Mouse (Mus musculus): Measurements from ENCODE around the gene Mrpl28.
"Not testable (repeated sequence)": the region's sequence is repeated elsewhere in the genome, so short reads cannot be mapped to it uniquely, and the experiment has no call there.

Mrpl28 gene

GRCm38 (mm10) chr17:26123267-26123684 lies at the start of gene Mrpl28:
TSS of gene Mrpl28 (plus strand) at chr17:26123500.
- peak; percentile 97 to 99 for DNase-seq

- no peak for DNase-seq
These were observed 48.1 kb upstream of the Mrpl28 start for GRCm38 (mm10) chr17:26075246-26075645.

GRCm38 (mm10) chr17:26078851-26079250 lies 44.4 kb upstream of the Mrpl28 start:
- no peak for DNase-seq

- no peak for DNase-seq
These were observed 42.4 kb upstream of the Mrpl28 start for GRCm38 (mm10) chr17:26080867-26081266.

GRCm38 (mm10) chr17:26087059-26087564 lies 36.2 kb upstream of the Mrpl28 start:
- DNase-seq: no peak

- DNase-seq: peak; percentile 94 to 95
These were observed 33.2 kb upstream of the Mrpl28 start, which contains the start of gene Decr2 for GRCm38 (mm10) chr17:26089905-26090632. TSS of gene Decr2 (minus strand) at chr17:26090337.

GRCm38 (mm10) chr17:26094531-26095110 lies 28.7 kb upstream of the Mrpl28 start:
- no peak for DNase-seq

GRCm38 (mm10) chr17:26095121-26095740 lies 28.1 kb upstream of the Mrpl28 start, which contains the start of gene Nme4:
TSS of gene Nme4 (minus strand) at chr17:26095602.
- peak; percentile 69 to 75 for DNase-seq

- no peak for DNase-seq
These were observed 24.8 kb upstream of the Mrpl28 start for GRCm38 (mm10) chr17:26098461-26098860.

GRCm38 (mm10) chr17:26099316-26099715 lies 24.0 kb upstream of the Mrpl28 start:
- DNase-seq: peak in 1 of 2 experiments; percentile 49

- no peak for DNase-seq
These were observed 23.1 kb upstream of the Mrpl28 start for GRCm38 (mm10) chr17:26100166-26100565.

- DNase-seq: no peak
These were observed 21.8 kb upstream of the Mrpl28 start for GRCm38 (mm10) chr17:26101478-26101877.

GRCm38 (mm10) chr17:26105619-26106018 lies 17.7 kb upstream of the Mrpl28 start:
- no peak for DNase-seq

GRCm38 (mm10) chr17:26110156-26110555 lies 13.1 kb upstream of the Mrpl28 start:
- no peak for DNase-seq

- DNase-seq: no peak
These were observed 12.3 kb upstream of the Mrpl28 start for GRCm38 (mm10) chr17:26111024-26111423.

- DNase-seq: no peak
These were observed 11.6 kb upstream of the Mrpl28 start for GRCm38 (mm10) chr17:26111722-26112121.

GRCm38 (mm10) chr17:26112751-26113150 lies 10.5 kb upstream of the Mrpl28 start:
- no peak for DNase-seq

GRCm38 (mm10) chr17:26113181-26113948 lies 9.9 kb upstream of the Mrpl28 start, which contains the start of gene Tmem8:
TSS of gene Tmem8 (plus strand) at chr17:26113299.
- peak; percentile 82 to 83 for DNase-seq

- no peak for DNase-seq
These were observed 9.2 kb upstream of the Mrpl28 start for GRCm38 (mm10) chr17:26114061-26114460.

GRCm38 (mm10) chr17:26114461-26114860 lies 8.8 kb upstream of the Mrpl28 start:
- not testable (repeated sequence) for DNase-seq

- DNase-seq: no peak
These were observed 7.9 kb upstream of the Mrpl28 start for GRCm38 (mm10) chr17:26115205-26115898.

- no peak for DNase-seq
These were observed 7.3 kb upstream of the Mrpl28 start for GRCm38 (mm10) chr17:26115956-26116487.

Measured in cerebellum, postnatal 14 days (tissue).